Comparison of ENCODE assay signal across 14 mouse cellular contexts in the genomic region with DNA sequence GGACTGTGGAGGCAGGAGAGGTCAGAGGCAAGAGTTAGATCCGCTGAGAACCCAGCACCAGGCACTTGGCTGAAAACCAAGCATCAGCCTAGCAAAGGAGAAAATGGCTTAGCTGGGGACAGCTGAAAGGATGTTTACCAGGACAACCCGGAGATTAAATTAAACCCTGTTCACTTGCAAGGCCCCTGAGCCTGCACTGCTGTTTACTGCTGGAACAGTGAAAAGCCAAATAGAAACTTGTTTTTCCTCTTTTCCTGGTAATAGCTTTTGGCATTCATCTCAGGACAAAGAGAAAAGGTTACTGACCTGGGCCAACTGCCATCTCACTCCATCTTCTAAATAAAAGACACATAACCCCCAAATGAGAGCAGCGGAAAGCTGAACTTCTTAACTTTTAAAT.
DNase-seq lines count a peak whose midpoint lies in the region; ATAC-seq lines count a peak whose summit lies in the region.
"Had no signal": no experiment of that assay in that cellular context is flagged by ENCODE, and none has a peak within 500 bp of the region (broad histone marks: within the 10 kb centered on the region; RNA-seq: fewer than 3 reads in every experiment).

No protein-coding gene starts in this region.

- no peak overlapping the region for H3K4me3 ChIP-seq in kidney, embryonic 14.5 days (ENCODE audit: low read length)
- H3K4me3 ChIP-seq: megakaryocyte, embryonic 14.5 days; neural tube, embryonic 13.5 days had no signal

- H3K27me3 ChIP-seq in kidney, embryonic 14.5 days (ENCODE audit: control insufficient read depth, insufficient read depth, low read length) = no peaks in the 10 kb centered on the region
- H3K27me3 ChIP-seq: neural tube, embryonic 13.5 days had no signal

- H3K4me1 ChIP-seq in kidney, embryonic 14.5 days (ENCODE audit: control insufficient read depth, insufficient read depth, low read length) = no peaks in the 10 kb centered on the region
- H3K4me1 ChIP-seq: megakaryocyte, embryonic 14.5 days had no signal

- DNase-seq in adrenal gland, adult (ENCODE audit: inconsistent age in 2 of 2, low spot score in 1 of 2) = peak; percentile 23 to 44
- DNase-seq in adrenal gland, adult 8-10 months = no peak
- peak; percentile 14 for DNase-seq in kidney, adult 11 months
- peak; percentile 2 to 19 for DNase-seq in heart, postnatal 10 days
- DNase-seq in lung, postnatal 36 days = peak; percentile 34
- DNase-seq in urinary bladder, postnatal 14 days (ENCODE audit: low spot score) = no peak
- DNase-seq: cerebellum, postnatal 25 days; spleen, adult 18-20 months; thymus, postnatal 14 days had no signal

- intact Hi-C loops in heart, postnatal 10 days (cut with DNase I) = no loop called here

- WGBS in kidney, embryonic 14.5 days = 67% methylated on average over 3 of the region's 3 CpGs

- H3K4me2 ChIP-seq in kidney, embryonic 14.5 days (replicated peaks; ENCODE audit: low read depth, low read length) = no peak overlapping the region
- H3K4me2 ChIP-seq: neural tube, embryonic 13.5 days had no signal

- no peak for ATAC-seq in kidney, embryonic 14.5 days (ENCODE audit: low FRiP score, low TSS enrichment)
- no peak for ATAC-seq in megakaryocyte progenitor cell, adult 5-6 weeks (replicated peaks; ENCODE audit: poor library complexity)

- H3K27ac ChIP-seq in kidney, embryonic 14.5 days (ENCODE audit: low read depth, low read length) = no peak overlapping the region
- H3K27ac ChIP-seq: neural tube, embryonic 13.5 days had no signal

- no peaks in the 10 kb centered on the region for H3K9me3 ChIP-seq in kidney, embryonic 14.5 days (ENCODE audit: control insufficient read depth, low read length)
- H3K9me3 ChIP-seq: G1E; megakaryocyte, embryonic 14.5 days; neural tube, embryonic 13.5 days had no signal

- no peaks in the 10 kb centered on the region for H3K36me3 ChIP-seq in kidney, embryonic 14.5 days (ENCODE audit: control insufficient read depth, insufficient read depth, low read length)
- H3K36me3 ChIP-seq: G1E; neural tube, embryonic 13.5 days had no signal

- H3K9ac ChIP-seq in kidney, embryonic 14.5 days (ENCODE audit: low read depth, low read length) = no peak overlapping the region
- H3K9ac ChIP-seq: neural tube, embryonic 13.5 days had no signal

Comparison
In these comparisons a context has a peak if more than half of its experiments do, and no peak if none do; other contexts are left out.
1. DNase-seq: peak in adrenal gland, adult (2 of 2), kidney, adult 11 months (single experiment), heart, postnatal 10 days (2 of 2) and lung, postnatal 36 days (single experiment); none in adrenal gland, adult 8-10 months (single experiment) and urinary bladder, postnatal 14 days (single experiment).